Mouse (Mus musculus) hindbrain, embryonic 14.5 days (tissue): ENCODE data around the gene Tab1. TPM values are rescaled to one million over a fixed set of nuclear protein-coding genes. Genes with fewer than 3 reads are reported as not detected.

Experiments used
- ATAC-seq: fragments of 200-750 bp; cut with Nextera tagmentation; 2 replicates; pipeline ENCODE4 v1.8.0; 2017; ENCODE audit warnings: moderate number of reproducible peaks, mild to moderate bottlenecking, moderate TSS enrichment, moderate library complexity; ENCODE audit not compliant: low FRiP score
- DNase-seq: peaks from one replicate; pipeline ENCODE4 v3.0.0-alpha.2; 2015; ENCODE audit warnings: low spot score
- H3K27ac ChIP-seq: fragments of 300-500 bp; sonication (generic); 2 replicates; pipeline ENCODE4 v1.5.1; 2014; ENCODE audit warnings: mild to moderate bottlenecking, moderate library complexity
- H3K27me3 ChIP-seq: fragments of 300-500 bp; sonication (generic); 2 replicates; pipeline ENCODE4 v1.6.1; 2014; ENCODE audit warnings: mild to moderate bottlenecking, low read length, mixed read lengths; ENCODE audit not compliant: control insufficient read depth, insufficient read depth
- H3K36me3 ChIP-seq: fragments of 300-500 bp; sonication (generic); replicated peaks from 2 replicates; pipeline ENCODE4 v1.6.1; 2014; ENCODE audit not compliant: control insufficient read depth, insufficient read depth
- H3K4me1 ChIP-seq: fragments of 300-500 bp; sonication (generic); replicated peaks from 2 replicates; pipeline ENCODE4 v1.6.1; 2014; ENCODE audit warnings: antibody characterized with exemption, low read length, mixed read lengths; ENCODE audit not compliant: control insufficient read depth, insufficient read depth
- H3K4me2 ChIP-seq: fragments of 300-500 bp; sonication (generic); replicated peaks from 2 replicates; pipeline ENCODE4 v1.6.1; 2014; ENCODE audit warnings: mild to moderate bottlenecking, moderate library complexity
- H3K4me3 ChIP-seq: fragments of 300-500 bp; sonication (generic); replicated peaks from 2 replicates; pipeline ENCODE4 v1.5.1; 2014; ENCODE audit warnings: mild to moderate bottlenecking, low read length
- H3K9ac ChIP-seq: fragments of 300-500 bp; sonication (generic); 2 replicates; pipeline ENCODE4 v1.6.1; 2014
- H3K9me3 ChIP-seq: fragments of 300-500 bp; sonication (generic); 2 replicates; pipeline ENCODE4 v1.6.1; 2016; ENCODE audit warnings: low read length; ENCODE audit not compliant: control insufficient read depth
- WGBS: fragments of 180-500 bp; shearing (Covaris S2); extraction: QIAGEN DNeasy Blood & Tissue Kit; methylation state at CpG from one replicate; pipeline ENCODE4 v1.1.7; 2014; 5-methylcytosine and 5-hydroxymethylcytosine counted together
- polyA plus RNA-seq: library from polyadenylated mRNA; unstranded; fragments of >200 nt; fragmentation: Nextera tagmentation; extraction: Ambion mirVana; gene quantifications from 2 replicates; pipeline ENCODE4 v1.2.1, GENCODE M21; 2014

Tab1 gene
- polyA plus RNA-seq, 1 experiment from 2014 or later, result 36.1 TPM

GRCm38 (mm10) chr15:80191585-80192245 is 58.8 kb downstream of the Tab1 start:
- H3K9ac ChIP-seq, result no peak overlapping the region
- H3K27ac ChIP-seq, result no peak overlapping the region
- ATAC-seq (no peak), DNase-seq (no peak)
- WGBS, result 67% methylated on average over 8 of the region's 8 CpGs
- H3K4me2 ChIP-seq, result no peak overlapping the region
- H3K4me3 ChIP-seq, result no peak overlapping the region
- H3K4me1 ChIP-seq, result peaks cover 8% of the 10 kb centered on the region; the same call in 1 of the 2 replicates
- H3K36me3 ChIP-seq, result no peaks in the 10 kb centered on the region
- H3K27me3 ChIP-seq, result no peaks in the 10 kb centered on the region
- H3K9me3 ChIP-seq, result no peaks in the 10 kb centered on the region

GRCm38 (mm10) chr15:80192246-80192585 is 59.3 kb downstream of the Tab1 start:
- Histone ChIP-seq H3K9me3 (no peaks in the 10 kb centered on the region), H3K4me2 (no peak overlapping the region), H3K4me1 (peaks cover 8% of the 10 kb centered on the region; the same call in 1 of the 2 replicates), H3K4me3 (no peak overlapping the region), H3K36me3 (no peaks in the 10 kb centered on the region), H3K9ac (no peak overlapping the region), H3K27me3 (no peaks in the 10 kb centered on the region), H3K27ac (no peak overlapping the region)
- ATAC-seq, result no peak
- 89% methylated on average over 5 of the region's 6 CpGs for WGBS
- no peak for DNase-seq

GRCm38 (mm10) chr15:80192847-80193246 is 59.9 kb downstream of the Tab1 start:
- DNase-seq (no peak), ATAC-seq (no peak)
- Histone ChIP-seq H3K9ac (no peak overlapping the region), H3K4me2 (no peak overlapping the region), H3K36me3 (no peaks in the 10 kb centered on the region), H3K4me1 (peaks cover 8% of the 10 kb centered on the region; the same call in 1 of the 2 replicates), H3K9me3 (no peaks in the 10 kb centered on the region), H3K27ac (no peak overlapping the region), H3K4me3 (no peak overlapping the region), H3K27me3 (no peaks in the 10 kb centered on the region)
- whole genome bisulfite sequencing, result 83% methylated on average over 7 of the region's 7 CpGs

GRCm38 (mm10) chr15:80199556-80199955 is 66.6 kb downstream of the Tab1 start:
- H3K27me3 ChIP-seq, result no peaks in the 10 kb centered on the region
- no peak overlapping the region for H3K4me2 ChIP-seq
- H3K9me3 ChIP-seq, result no peaks in the 10 kb centered on the region
- peaks cover 6% of the 10 kb centered on the region; the same call in 1 of the 2 replicates for H3K36me3 ChIP-seq
- no peak for ATAC-seq
- no peak overlapping the region for H3K9ac ChIP-seq
- no peaks in the 10 kb centered on the region for H3K4me1 ChIP-seq
- no peak overlapping the region for H3K27ac ChIP-seq
- no peak for DNase-seq
- WGBS, result 51% methylated on average over 2 of the region's 2 CpGs
- H3K4me3 ChIP-seq, result no peak overlapping the region

GRCm38 (mm10) chr15:80202111-80202775 is 69.3 kb downstream of the Tab1 start:
- Histone ChIP-seq H3K4me2 (no peak overlapping the region), H3K4me1 (no peaks in the 10 kb centered on the region), H3K27ac (no peak overlapping the region), H3K4me3 (no peak overlapping the region), H3K27me3 (no peaks in the 10 kb centered on the region), H3K9me3 (no peaks in the 10 kb centered on the region), H3K9ac (no peak overlapping the region), H3K36me3 (peaks cover 6% of the 10 kb centered on the region; the same call in 1 of the 2 replicates)
- DNase-seq (no peak), ATAC-seq (no peak)
- WGBS, result 85% methylated on average over 6 of the region's 6 CpGs

- 37% methylated on average over 4 of the region's 4 CpGs for WGBS
- no peaks in the 10 kb centered on the region for H3K27me3 ChIP-seq
- H3K4me3 ChIP-seq, result no peak overlapping the region
- ATAC-seq (no peak), DNase-seq (no peak)
- no peaks in the 10 kb centered on the region for H3K4me1 ChIP-seq
- H3K4me2 ChIP-seq, result no peak overlapping the region
- H3K9me3 ChIP-seq, result no peaks in the 10 kb centered on the region
- no peak overlapping the region for H3K27ac ChIP-seq
- peaks cover 6% of the 10 kb centered on the region; the same call in 1 of the 2 replicates for H3K36me3 ChIP-seq
- no peak overlapping the region for H3K9ac ChIP-seq
These were observed 70.5 kb downstream of the Tab1 start for GRCm38 (mm10) chr15:80203406-80203805.

GRCm38 (mm10) chr15:80206057-80206565 is 73.2 kb downstream of the Tab1 start:
- Histone ChIP-seq H3K27ac (no peak overlapping the region), H3K9me3 (no peaks in the 10 kb centered on the region), H3K9ac (no peak overlapping the region), H3K27me3 (no peaks in the 10 kb centered on the region), H3K36me3 (peaks cover 7% of the 10 kb centered on the region), H3K4me1 (no peaks in the 10 kb centered on the region), H3K4me3 (no peak overlapping the region), H3K4me2 (no peak overlapping the region)
- ATAC-seq, result no peak
- 94% methylated on average over 3 of the region's 3 CpGs for WGBS
- DNase-seq, result no peak

GRCm38 (mm10) chr15:80208446-80208845 is 75.5 kb downstream of the Tab1 start:
- H3K27me3 ChIP-seq, result no peaks in the 10 kb centered on the region
- H3K4me1 ChIP-seq, result no peaks in the 10 kb centered on the region
- no peak overlapping the region for H3K27ac ChIP-seq
- H3K4me2 ChIP-seq, result no peak overlapping the region
- H3K9me3 ChIP-seq, result no peaks in the 10 kb centered on the region
- 11% methylated on average over 4 of the region's 4 CpGs for WGBS
- H3K9ac ChIP-seq, result no peak overlapping the region
- no peak overlapping the region for H3K4me3 ChIP-seq
- H3K36me3 ChIP-seq, result peaks cover 23% of the 10 kb centered on the region
- DNase-seq (no peak), ATAC-seq (no peak)
